Mouse (Mus musculus) neural tube, embryonic 15.5 days (tissue): ENCODE measurements around the gene 1700025G04Rik. TPM values are rescaled to one million over a fixed set of nuclear protein-coding genes. Genes with fewer than 3 reads are reported as not detected.
A peak's percentile ranks its signal among the peaks of the same experiment; 100 is the strongest.

Source experiments
- ATAC-seq: fragments of 200-750 bp; cut with Nextera tagmentation; 2 replicates; pipeline ENCODE4 v1.8.0; 2017; ENCODE audit warnings: mild to moderate bottlenecking, moderate TSS enrichment, moderate library complexity; ENCODE audit not compliant: low FRiP score
- H3K27ac ChIP-seq: fragments of 300-500 bp; sonication (generic); replicated peaks from 2 replicates; pipeline ENCODE4 v1.5.1; 2015; ENCODE audit warnings: mild to moderate bottlenecking, inconsistent platforms
- H3K27me3 ChIP-seq: fragments of 300-500 bp; sonication (generic); replicated peaks from 2 replicates; pipeline ENCODE4 v1.6.1; 2015; ENCODE audit warnings: inconsistent platforms
- H3K36me3 ChIP-seq: fragments of 300-500 bp; sonication (generic); 2 replicates; pipeline ENCODE4 v1.6.1; 2015; ENCODE audit warnings: inconsistent platforms
- H3K4me1 ChIP-seq: fragments of 300-500 bp; sonication (generic); 2 replicates; pipeline ENCODE4 v1.6.1; 2015; ENCODE audit warnings: inconsistent platforms
- H3K4me2 ChIP-seq: fragments of 300-500 bp; sonication (generic); 2 replicates; pipeline ENCODE4 v1.6.1; 2015; ENCODE audit warnings: inconsistent platforms, mild to moderate bottlenecking, moderate library complexity
- H3K4me3 ChIP-seq: fragments of 300-500 bp; sonication (generic); replicated peaks from 2 replicates; pipeline ENCODE4 v1.5.1; 2015; ENCODE audit warnings: mild to moderate bottlenecking, inconsistent platforms
- H3K9ac ChIP-seq: fragments of 300-500 bp; sonication (generic); replicated peaks from 2 replicates; pipeline ENCODE4 v1.6.1; 2015; ENCODE audit warnings: mild to moderate bottlenecking, inconsistent platforms
- H3K9me3 ChIP-seq: fragments of 300-500 bp; sonication (generic); replicated peaks from 2 replicates; pipeline ENCODE4 v1.6.1; 2016; ENCODE audit warnings: inconsistent platforms
- WGBS: fragments of 180-500 bp; shearing (Covaris S2); methylation state at CpG from one replicate; pipeline ENCODE4 v1.1.7; 2015; ENCODE audit warnings: mixed read lengths; 5-methylcytosine and 5-hydroxymethylcytosine counted together
- polyA plus RNA-seq: library from polyadenylated mRNA; unstranded; fragments of >200 nt; fragmentation: Nextera tagmentation; extraction: Ambion mirVana; gene quantifications from 2 replicates; pipeline ENCODE4 v1.2.1, GENCODE M21; 2015

Gene 1700025G04Rik
- polyA plus RNA-seq, 1 experiment from 2014 or later, result 35.7 TPM

GRCm38 (mm10) chr1:151926826-151927225 lies 163.1 kb downstream of the 1700025G04Rik start:
- Histone ChIP-seq H3K27me3 (no peaks in the 10 kb centered on the region), H3K9me3 (no peaks in the 10 kb centered on the region), H3K4me1 (peaks cover 29% of the 10 kb centered on the region), H3K27ac (peak overlapping the region; percentile 63), H3K4me3 (no peak overlapping the region), H3K36me3 (no peaks in the 10 kb centered on the region), H3K9ac (no peak overlapping the region), H3K4me2 (no peak overlapping the region)
- WGBS, result 44% methylated on average over 8 of the region's 8 CpGs
- ATAC-seq, result no peak

GRCm38 (mm10) chr1:151926141-151926540 lies 163.8 kb downstream of the 1700025G04Rik start:
- ATAC-seq, result no peak
- Histone ChIP-seq H3K9me3 (no peaks in the 10 kb centered on the region), H3K4me2 (no peak overlapping the region), H3K9ac (no peak overlapping the region), H3K27me3 (no peaks in the 10 kb centered on the region), H3K4me1 (peaks cover 29% of the 10 kb centered on the region), H3K27ac (peak overlapping the region; percentile 3), H3K36me3 (no peaks in the 10 kb centered on the region), H3K4me3 (no peak overlapping the region)
- 73% methylated on average over 4 of the region's 4 CpGs for WGBS

- H3K27me3 ChIP-seq, result no peaks in the 10 kb centered on the region
- no peak overlapping the region for H3K9ac ChIP-seq
- peaks cover 29% of the 10 kb centered on the region for H3K4me1 ChIP-seq
- H3K4me3 ChIP-seq, result no peak overlapping the region
- WGBS, result 59% methylated on average over 7 of the region's 7 CpGs
- no peak for ATAC-seq
- no peaks in the 10 kb centered on the region for H3K36me3 ChIP-seq
- H3K9me3 ChIP-seq, result no peaks in the 10 kb centered on the region
- no peak overlapping the region for H3K4me2 ChIP-seq
- peak overlapping the region; percentile 3 for H3K27ac ChIP-seq
These were observed 164.2 kb downstream of the 1700025G04Rik start for GRCm38 (mm10) chr1:151925738-151926137.

- no peak for ATAC-seq
- no peak overlapping the region for H3K4me3 ChIP-seq
These were observed 171.0 kb downstream of the 1700025G04Rik start for GRCm38 (mm10) chr1:151918806-151919357.

GRCm38 (mm10) chr1:151917736-151918135 lies 172.2 kb downstream of the 1700025G04Rik start:
- 0 out of 2 replicates have a peak overlapping the region, but pooled peaks have one; percentile 11 for H3K27ac ChIP-seq
- WGBS, result 84% methylated on average over 3 of the region's 3 CpGs
- H3K4me1 ChIP-seq, result peaks cover 12% of the 10 kb centered on the region
- H3K27me3 ChIP-seq, result no peaks in the 10 kb centered on the region
- H3K9me3 ChIP-seq, result no peaks in the 10 kb centered on the region
- H3K4me3 ChIP-seq, result no peak overlapping the region
- no peak overlapping the region for H3K4me2 ChIP-seq
- H3K36me3 ChIP-seq, result no peaks in the 10 kb centered on the region
- no peak for ATAC-seq
- H3K9ac ChIP-seq, result no peak overlapping the region

More at GRCm38 (mm10) chr1:151918806-151919357, 171.0 kb downstream of the 1700025G04Rik start:
- no peaks in the 10 kb centered on the region for H3K9me3 ChIP-seq
- no peak overlapping the region; the same call in 1 of the 2 replicates for H3K27ac ChIP-seq
- no peak overlapping the region for H3K4me2 ChIP-seq
- 0 out of 2 replicates have a peak overlapping the region, but pooled peaks have one; percentile 7 for H3K9ac ChIP-seq
- 62% methylated on average over 9 of the region's 9 CpGs for WGBS
- H3K4me1 ChIP-seq, result peaks cover 12% of the 10 kb centered on the region
- no peaks in the 10 kb centered on the region for H3K27me3 ChIP-seq
- no peaks in the 10 kb centered on the region for H3K36me3 ChIP-seq

- H3K36me3 ChIP-seq, result no peaks in the 10 kb centered on the region
- 96% methylated on average over 9 of the region's 9 CpGs for WGBS
- ATAC-seq, result no peak
- peaks cover 12% of the 10 kb centered on the region for H3K4me1 ChIP-seq
- no peak overlapping the region for H3K27ac ChIP-seq
- no peaks in the 10 kb centered on the region for H3K9me3 ChIP-seq
- no peak overlapping the region for H3K4me3 ChIP-seq
- no peak overlapping the region for H3K4me2 ChIP-seq
- no peaks in the 10 kb centered on the region for H3K27me3 ChIP-seq
- no peak overlapping the region for H3K9ac ChIP-seq
These were observed 175.4 kb downstream of the 1700025G04Rik start for GRCm38 (mm10) chr1:151914494-151914893.

GRCm38 (mm10) chr1:151907014-151907413 lies 182.9 kb downstream of the 1700025G04Rik start:
- Histone ChIP-seq H3K4me3 (no peak overlapping the region), H3K27ac (no peak overlapping the region)
- ATAC-seq, result no peak

GRCm38 (mm10) chr1:151900706-151901360 lies 189.1 kb downstream of the 1700025G04Rik start:
- H3K9ac ChIP-seq, result no peak overlapping the region
- peak; percentile 78 for ATAC-seq
- H3K9me3 ChIP-seq, result no peaks in the 10 kb centered on the region

More at GRCm38 (mm10) chr1:151907014-151907413, 182.9 kb downstream of the 1700025G04Rik start:
- no peaks in the 10 kb centered on the region for H3K36me3 ChIP-seq
- H3K9ac ChIP-seq, result no peak overlapping the region
- H3K4me1 ChIP-seq, result no peaks in the 10 kb centered on the region
- no peak overlapping the region for H3K4me2 ChIP-seq
- no peaks in the 10 kb centered on the region for H3K9me3 ChIP-seq
- 75% methylated on average over 4 of the region's 4 CpGs for WGBS
- no peaks in the 10 kb centered on the region for H3K27me3 ChIP-seq

GRCm38 (mm10) chr1:151899964-151900363 lies 190.0 kb downstream of the 1700025G04Rik start:
- no peaks in the 10 kb centered on the region for H3K36me3 ChIP-seq
- peak overlapping the region; percentile 58 for H3K27ac ChIP-seq
- peaks cover 20% of the 10 kb centered on the region for H3K4me1 ChIP-seq
- H3K27me3 ChIP-seq, result no peaks in the 10 kb centered on the region
- no peak overlapping the region for H3K4me3 ChIP-seq
- no peak for ATAC-seq
- 82% methylated on average over 7 of the region's 7 CpGs for WGBS
- no peak overlapping the region for H3K4me2 ChIP-seq
- no peak overlapping the region for H3K9ac ChIP-seq
- H3K9me3 ChIP-seq, result no peaks in the 10 kb centered on the region

More at GRCm38 (mm10) chr1:151900706-151901360, 189.1 kb downstream of the 1700025G04Rik start:
- H3K4me1 ChIP-seq, result peaks cover 20% of the 10 kb centered on the region
- peak overlapping the region; percentile 58 for H3K27ac ChIP-seq
- H3K27me3 ChIP-seq, result no peaks in the 10 kb centered on the region
- 41% methylated on average over 12 of the region's 12 CpGs for WGBS
- no peak overlapping the region for H3K4me3 ChIP-seq
- no peaks in the 10 kb centered on the region for H3K36me3 ChIP-seq
- H3K4me2 ChIP-seq, result no peak overlapping the region

- H3K27ac ChIP-seq, result no peak overlapping the region
- H3K9me3 ChIP-seq, result no peaks in the 10 kb centered on the region
- ATAC-seq, result no peak
- no peaks in the 10 kb centered on the region for H3K27me3 ChIP-seq
- H3K9ac ChIP-seq, result no peak overlapping the region
- no peaks in the 10 kb centered on the region for H3K36me3 ChIP-seq
- peaks cover 16% of the 10 kb centered on the region for H3K4me1 ChIP-seq
- WGBS, result 76% methylated on average over 4 of the region's 4 CpGs
- H3K4me2 ChIP-seq, result no peak overlapping the region
- no peak overlapping the region for H3K4me3 ChIP-seq
These were observed 194.5 kb downstream of the 1700025G04Rik start for GRCm38 (mm10) chr1:151895406-151895805.

- ATAC-seq, result no peak
These were observed 195.9 kb downstream of the 1700025G04Rik start for GRCm38 (mm10) chr1:151893976-151894375.

GRCm38 (mm10) chr1:151892008-151892407 lies 197.9 kb downstream of the 1700025G04Rik start:
- Histone ChIP-seq H3K4me3 (no peak overlapping the region), H3K27ac (no peak overlapping the region), H3K27me3 (no peaks in the 10 kb centered on the region), H3K4me2 (no peak overlapping the region), H3K9ac (no peak overlapping the region), H3K9me3 (no peaks in the 10 kb centered on the region), H3K4me1 (peaks cover 21% of the 10 kb centered on the region), H3K36me3 (no peaks in the 10 kb centered on the region)
- 91% methylated on average over 5 of the region's 5 CpGs for WGBS
- no peak for ATAC-seq

More at GRCm38 (mm10) chr1:151893976-151894375, 195.9 kb downstream of the 1700025G04Rik start:
- no peak overlapping the region for H3K4me3 ChIP-seq
- no peak overlapping the region for H3K4me2 ChIP-seq
- H3K4me1 ChIP-seq, result peaks cover 15% of the 10 kb centered on the region
- no peaks in the 10 kb centered on the region for H3K36me3 ChIP-seq
- H3K9me3 ChIP-seq, result no peaks in the 10 kb centered on the region
- no peak overlapping the region for H3K27ac ChIP-seq
- WGBS, result 89% methylated on average over 5 of the region's 5 CpGs
- H3K9ac ChIP-seq, result no peak overlapping the region
- H3K27me3 ChIP-seq, result no peaks in the 10 kb centered on the region
